ENCODE assay signal across 23 mouse cellular contexts in genomic region chr1:51270196-51270935, GRCm38 (mm10). TPM values are rescaled to one million over a fixed set of nuclear protein-coding genes. Genes with fewer than 3 reads are reported as not detected.
DNase-seq lines count a peak whose midpoint lies in the region; ATAC-seq and TF ChIP-seq lines count a peak whose summit lies in the region.
"Had no signal": no experiment of that assay in that cellular context is flagged by ENCODE, and none has a peak within 500 bp of the region (broad histone marks: within the 10 kb centered on the region; RNA-seq: fewer than 3 reads in every experiment).

No protein-coding gene starts in this region.

- no peak for TF ChIP-seq POLR2A in heart, adult 2 months (IDR thresholded peaks at IDR 0.05; ENCODE audit: insufficient read depth, low read depth, low read length)
- TF ChIP-seq POLR2A in lung, adult 2 months (IDR thresholded peaks at IDR 0.05; ENCODE audit: borderline replicate concordance, extremely low read depth, low read depth, low read length), result no peak

- intact Hi-C loops in heart, adult 2 months (cut with DNase I), result no loop called here

- H3K9ac ChIP-seq in heart, adult 2 months (ENCODE audit: low read depth, low read length), result no peak overlapping the region
- H3K9ac ChIP-seq in heart, embryonic 11.5 days (ENCODE audit: low read depth, low read length), result no peak overlapping the region
- H3K9ac ChIP-seq in lung, embryonic 14.5 days, result no peak overlapping the region
- H3K9ac ChIP-seq: hindbrain, embryonic 13.5 days; limb, embryonic 15.5 days; liver, embryonic 15.5 days; midbrain, embryonic 12.5 days; neural tube, embryonic 12.5 days had no signal

- no peak for TF ChIP-seq EP300 in heart, adult 2 months (IDR thresholded peaks at IDR 0.05; ENCODE audit: insufficient read depth, low read depth, low read length)

- 36% methylated on average over 5 of the region's 5 CpGs for WGBS in heart, adult 2 months
- WGBS in heart, embryonic 11.5 days (ENCODE audit: insufficient replicate concordance), result 51% methylated on average over 5 of the region's 5 CpGs
- WGBS in lung, embryonic 14.5 days, result 44% methylated on average over 5 of the region's 5 CpGs
- WGBS in lung, adult 2 months, result 37% methylated on average over 5 of the region's 5 CpGs

- peak overlapping the region; percentile 56 for H3K27ac ChIP-seq in heart, adult 2 months
- H3K27ac ChIP-seq in heart, embryonic 11.5 days (ENCODE audit: low read depth, low read length), result no peak overlapping the region
- H3K27ac ChIP-seq in lung, embryonic 14.5 days (ENCODE audit: low read depth), result peak overlapping the region; percentile 1; the same call in 1 of the 2 replicates
- peak overlapping the region; percentile 46; the same call in 1 of the 2 replicates for H3K27ac ChIP-seq in brown adipose tissue, adult 24 weeks (replicated peaks; ENCODE audit: low read depth, low read length)
- H3K27ac ChIP-seq: forebrain, embryonic 10.5 days; hindbrain, embryonic 13.5 days; limb, embryonic 15.5 days; liver, embryonic 15.5 days; midbrain, embryonic 12.5 days; neural tube, embryonic 12.5 days had no signal

- ATAC-seq in cerebellum, adult (ENCODE audit: insufficient number of reproducible peaks, low FRiP score, low TSS enrichment), result peak; percentile 26; the same call in 1 of the 2 replicates
- ATAC-seq in heart, embryonic 11.5 days (replicated peaks; ENCODE audit: insufficient number of reproducible peaks, low FRiP score, low TSS enrichment), result no peak
- no peak for ATAC-seq in lung, embryonic 14.5 days (ENCODE audit: insufficient read depth)
- ATAC-seq: activated CD4-positive, CD25-positive, alpha-beta regulatory T cell, adult 4 months; inflammation-experienced regulatory T-cells, adult 6 months had no signal

- no peaks in the 10 kb centered on the region for H3K9me3 ChIP-seq in heart, embryonic 11.5 days (replicated peaks; ENCODE audit: control insufficient read depth, low read length)
- no peaks in the 10 kb centered on the region for H3K9me3 ChIP-seq in lung, embryonic 14.5 days (ENCODE audit: low read depth, low read length)
- H3K9me3 ChIP-seq: forebrain, embryonic 10.5 days; hindbrain, embryonic 13.5 days; limb, embryonic 15.5 days; liver, embryonic 15.5 days; midbrain, embryonic 12.5 days; neural tube, embryonic 12.5 days had no signal

- no peak for DNase-seq in cerebellum, postnatal 36 days
- DNase-seq in heart, adult 2 months, result no peak
- DNase-seq in lung, embryonic 14.5 days, result no peak
- DNase-seq in lung, adult 2 months, result no peak
- no peak for DNase-seq in spleen, adult 12 weeks (ENCODE audit: low spot score)
- DNase-seq: adrenal gland, postnatal 14 days; cerebellum, postnatal 25 days; kidney, adult 2 months; kidney, postnatal 10 days; layer of hippocampus, postnatal 36 days; right cerebral cortex, adult 18-20 months; thymus, postnatal 14 days had no signal

- H3K4me1 ChIP-seq in heart, adult 2 months (ENCODE audit: control insufficient read depth, insufficient read depth, low read length), result peaks cover 28% of the 10 kb centered on the region
- H3K4me1 ChIP-seq in heart, embryonic 11.5 days (ENCODE audit: control insufficient read depth, insufficient read depth, low read length), result peaks cover 41% of the 10 kb centered on the region
- H3K4me1 ChIP-seq in lung, embryonic 14.5 days (ENCODE audit: insufficient read depth), result peaks cover 36% of the 10 kb centered on the region
- peaks cover 33% of the 10 kb centered on the region for H3K4me1 ChIP-seq in lung, adult 2 months (ENCODE audit: control insufficient read depth, insufficient read depth, low read length)
- H3K4me1 ChIP-seq in brown adipose tissue, adult 24 weeks (ENCODE audit: control insufficient read depth, insufficient read depth, insufficient read length, low read length), result peaks cover 33% of the 10 kb centered on the region
- H3K4me1 ChIP-seq: liver, embryonic 15.5 days had no signal

- H3K36me3 ChIP-seq in heart, adult 2 months (ENCODE audit: control insufficient read depth, insufficient read depth, low read length), result peaks cover 16% of the 10 kb centered on the region
- no peaks in the 10 kb centered on the region for H3K36me3 ChIP-seq in heart, embryonic 11.5 days (ENCODE audit: control insufficient read depth, insufficient read depth, low read length)
- H3K36me3 ChIP-seq in lung, embryonic 14.5 days (ENCODE audit: insufficient read depth), result no peaks in the 10 kb centered on the region
- H3K36me3 ChIP-seq: forebrain, embryonic 10.5 days; hindbrain, embryonic 13.5 days; limb, embryonic 15.5 days; liver, embryonic 15.5 days; midbrain, embryonic 12.5 days; neural tube, embryonic 12.5 days had no signal

- TF ChIP-seq CTCF in heart, adult 2 months (IDR thresholded peaks at IDR 0.05), result peak; percentile 24
- no peak for TF ChIP-seq CTCF in lung, embryonic 14.5 days (IDR thresholded peaks at IDR 0.05; ENCODE audit: low read depth)
- TF ChIP-seq CTCF in lung, adult 2 months (IDR thresholded peaks at IDR 0.05; ENCODE audit: insufficient read depth, low read length), result no peak

- H3K4me2 ChIP-seq in heart, embryonic 11.5 days, result no peak overlapping the region
- H3K4me2 ChIP-seq in lung, embryonic 14.5 days, result no peak overlapping the region
- H3K4me2 ChIP-seq: hindbrain, embryonic 13.5 days; limb, embryonic 15.5 days; liver, embryonic 15.5 days; midbrain, embryonic 12.5 days; neural tube, embryonic 12.5 days had no signal

- no peaks in the 10 kb centered on the region for H3K27me3 ChIP-seq in heart, adult 2 months (ENCODE audit: control insufficient read depth, insufficient read depth, low read length)
- no peaks in the 10 kb centered on the region for H3K27me3 ChIP-seq in heart, embryonic 11.5 days (ENCODE audit: control insufficient read depth, insufficient read depth, low read length)
- no peaks in the 10 kb centered on the region for H3K27me3 ChIP-seq in lung, embryonic 14.5 days (ENCODE audit: insufficient read depth, low read length)
- H3K27me3 ChIP-seq: hindbrain, embryonic 13.5 days; limb, embryonic 15.5 days; liver, embryonic 15.5 days; midbrain, embryonic 12.5 days; neural tube, embryonic 12.5 days had no signal

- no peaks in the 10 kb centered on the region for H3K79me2 ChIP-seq in heart, adult 2 months (replicated peaks; ENCODE audit: control insufficient read depth, insufficient read depth, low read length)

- H3K4me3 ChIP-seq in heart, adult 2 months, result no peak overlapping the region
- H3K4me3 ChIP-seq in heart, embryonic 11.5 days (ENCODE audit: low read depth, low read length), result no peak overlapping the region
- H3K4me3 ChIP-seq in lung, embryonic 14.5 days (ENCODE audit: low read depth, low read length), result no peak overlapping the region
- H3K4me3 ChIP-seq in lung, adult 2 months (replicated peaks; ENCODE audit: extremely low read depth, low read depth, low read length), result no peak overlapping the region
- no peak overlapping the region for H3K4me3 ChIP-seq in brown adipose tissue, adult 24 weeks (ENCODE audit: insufficient read depth, low read depth, low read length)
- H3K4me3 ChIP-seq: forebrain, embryonic 10.5 days; hindbrain, embryonic 13.5 days; limb, embryonic 15.5 days; liver, embryonic 15.5 days; midbrain, embryonic 12.5 days; neural tube, embryonic 12.5 days had no signal

RNA-seq across cellular contexts. Expression of gene Cavin2, which starts 18.6 kb away (rescaled TPM):
- 100 to 1,000 TPM; 119 to 122 TPM for total RNA-seq in heart, adult 2 months (2021)
- polyA plus RNA-seq in heart, adult 2 months (2012; rRNA removed), result 72.1 and 97.0 TPM in 2 replicates
- 107 and 123 TPM in 2 replicates for polyA plus RNA-seq in heart, embryonic 11.5 days (2014; fragmentation: Nextera tagmentation; extraction: Ambion mirVana)
- polyA plus RNA-seq in lung, embryonic 14.5 days (2014; fragmentation: Nextera tagmentation; extraction: Ambion mirVana), result 116 and 129 TPM in 2 replicates
- polyA plus RNA-seq in lung, adult 2 months (2012; rRNA removed), result 256 and 286 TPM in 2 replicates
- 104 and 140 TPM in 2 replicates for polyA plus RNA-seq in brown adipose tissue, adult 24 weeks (2012; ENCODE audit: insufficient read depth, insufficient read length, missing spikeins)
- polyA plus RNA-seq: activated CD4-positive, CD25-positive, alpha-beta regulatory T cell, adult 4 months; inflammation-experienced regulatory T-cells, adult 6 months had no signal
